Mouse (Mus musculus) monocyte, adult 2 months (primary cell): Measurements from ENCODE around the gene Gm20458.

ENCODE experiments used
- DNase-seq, 2 experiments: peaks; one replicate each; pipeline ENCODE4 v3.0.0; 2022; ENCODE audit warnings: low spot score in 2 of 2, low read depth in 1 of 2

The Gm20458 gene

GRCm38 (mm10) chr2:164434681-164435080 is 26.1 kb upstream of the Gm20458 start:
- no peak for DNase-seq

- no peak for DNase-seq
Observed at GRCm38 (mm10) chr2:164435216-164436090, 25.3 kb upstream of the Gm20458 start.

GRCm38 (mm10) chr2:164436215-164436913 is 24.4 kb upstream of the Gm20458 start:
- DNase-seq, result no peak

GRCm38 (mm10) chr2:164436961-164437360 is 23.8 kb upstream of the Gm20458 start:
- DNase-seq, result no peak

- DNase-seq, result no peak
Observed at GRCm38 (mm10) chr2:164437710-164438109, 23.1 kb upstream of the Gm20458 start.

GRCm38 (mm10) chr2:164438257-164438656 is 22.5 kb upstream of the Gm20458 start:
- no peak for DNase-seq

GRCm38 (mm10) chr2:164439001-164439421 is 21.8 kb upstream of the Gm20458 start:
- no peak for DNase-seq

- DNase-seq, result no peak
Observed at GRCm38 (mm10) chr2:164440314-164440713, 20.5 kb upstream of the Gm20458 start.

- DNase-seq, result peak in 1 of 2 experiments; percentile 17
Observed at GRCm38 (mm10) chr2:164441155-164441554, 19.6 kb upstream of the Gm20458 start.

GRCm38 (mm10) chr2:164441731-164442130 is 19.0 kb upstream of the Gm20458 start:
- no peak for DNase-seq

GRCm38 (mm10) chr2:164442315-164443050 is 18.3 kb upstream of the Gm20458 start:
- no peak for DNase-seq

- peak in 1 of 2 experiments; percentile 33 for DNase-seq
Observed at GRCm38 (mm10) chr2:164443051-164443437, 17.7 kb upstream of the Gm20458 start.

GRCm38 (mm10) chr2:164443460-164444000 is 17.2 kb upstream of the Gm20458 start, which contains the start of gene Sdc4:
Gene Sdc4 (minus strand): TSS chr2:164443887.
- DNase-seq, result no peak

- DNase-seq, result no peak
Observed at GRCm38 (mm10) chr2:164444701-164445100, 16.1 kb upstream of the Gm20458 start.

GRCm38 (mm10) chr2:164445399-164446085 is 15.2 kb upstream of the Gm20458 start:
- no peak for DNase-seq

GRCm38 (mm10) chr2:164446086-164446469 is 14.7 kb upstream of the Gm20458 start:
- DNase-seq, result no peak

GRCm38 (mm10) chr2:164448140-164448539 is 12.6 kb upstream of the Gm20458 start:
- no peak for DNase-seq

GRCm38 (mm10) chr2:164448921-164449320 is 11.8 kb upstream of the Gm20458 start:
- DNase-seq, result no peak

GRCm38 (mm10) chr2:164449341-164450042 is 11.3 kb upstream of the Gm20458 start:
- DNase-seq, result no peak
